Mouse (Mus musculus) brain, embryonic 18.5 days (tissue): Measurements from ENCODE around the gene Mrpl51.

ENCODE experiments used
- DNase-seq: peaks from one replicate; pipeline ENCODE4 v3.0.0-alpha.2; 2012; ENCODE audit warnings: low read depth, low spot score

Gene Mrpl51

DNA sequence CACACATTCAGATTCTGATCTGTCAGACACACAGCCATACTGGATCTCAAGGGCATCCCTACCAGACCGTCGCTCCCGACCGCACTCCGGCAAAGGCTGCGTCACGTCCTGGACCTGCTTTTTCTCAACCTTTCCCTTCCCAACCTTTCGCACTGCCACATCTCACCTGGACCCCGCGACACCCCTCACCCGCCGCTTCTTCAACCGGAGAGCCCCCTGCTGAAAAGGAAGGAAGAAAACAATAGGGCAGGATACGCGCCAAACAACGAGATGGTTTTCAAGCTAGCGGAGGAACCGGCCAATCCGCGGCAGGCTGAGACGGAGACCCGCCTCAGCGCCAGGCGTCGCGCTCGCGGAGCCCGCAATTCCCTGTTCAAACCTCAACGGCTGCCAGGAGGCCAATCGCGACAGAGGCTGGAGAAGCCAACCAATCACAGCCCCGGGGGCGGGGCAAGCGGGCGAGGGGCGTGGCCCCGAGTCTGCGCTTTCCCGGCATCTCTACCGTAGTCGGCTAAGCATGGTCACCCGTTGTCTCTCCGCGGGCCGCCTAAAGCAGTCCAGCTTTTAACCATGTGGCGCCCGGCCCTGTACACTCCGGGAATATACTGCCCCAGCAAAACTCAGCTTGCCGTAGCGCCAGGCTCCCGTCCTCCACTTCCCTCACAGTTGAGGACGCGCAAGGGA, at the start of gene Mrpl51, which contains the start of gene Ncapd2:
TSS of gene Mrpl51 (plus strand) at position 470 of the 684 bp plus-strand sequence.
TSS of gene Ncapd2 (minus strand) at position 370 of the 684 bp plus-strand sequence.
- DNase-seq, result peak; percentile 95

- DNase-seq, result no peak
Observed at GRCm38 (mm10) chr6:125142436-125142835, 49.2 kb upstream of the Mrpl51 start.

GRCm38 (mm10) chr6:125143128-125143527, 48.5 kb upstream of the Mrpl51 start:
- DNase-seq, result no peak

DNA sequence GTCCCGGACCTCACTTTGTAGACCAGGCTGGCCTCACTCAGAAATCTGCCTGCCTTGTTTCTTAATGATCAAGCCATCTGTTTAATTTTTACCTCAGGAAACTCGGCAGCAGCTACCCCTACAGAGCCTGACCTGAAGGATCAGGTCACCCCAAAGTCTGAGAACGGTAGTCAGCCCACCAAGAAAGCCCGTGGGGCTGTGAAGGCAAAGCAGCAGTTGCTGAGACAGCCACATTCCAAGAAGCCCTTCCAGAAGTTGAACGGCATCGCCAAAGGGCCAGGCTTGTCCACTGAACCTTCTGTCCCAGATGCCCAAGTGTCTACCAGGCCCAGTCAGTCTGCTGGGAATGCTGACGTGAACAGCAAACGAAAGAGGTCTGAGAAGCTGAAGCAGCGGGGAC, 47.7 kb upstream of the Mrpl51 start:
- DNase-seq, result no peak

DNA sequence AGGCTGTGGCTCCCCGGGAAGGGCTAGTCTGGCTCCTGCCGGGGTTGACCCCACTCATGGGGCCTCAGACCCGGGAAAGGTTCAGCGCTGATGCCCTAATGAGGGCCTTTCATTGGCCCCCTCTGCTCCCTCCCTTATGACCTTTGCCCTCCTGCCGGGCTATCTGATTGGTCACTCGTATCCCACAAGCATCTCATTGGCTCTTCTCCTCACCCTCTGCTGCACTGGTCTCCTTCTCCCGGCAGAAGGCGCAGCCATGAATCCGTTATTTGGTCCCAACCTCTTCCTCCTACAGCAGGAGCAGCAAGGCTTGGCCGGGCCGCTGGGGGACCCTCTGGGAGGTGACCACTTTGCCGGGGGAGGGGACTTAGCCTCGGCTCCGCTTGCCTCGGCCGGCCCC, 46.6 kb upstream of the Mrpl51 start, which contains the start of gene Iffo1:
TSS of gene Iffo1 (plus strand) at position 241 of the 400 bp plus-strand sequence.
- peak; percentile 84 for DNase-seq

DNA sequence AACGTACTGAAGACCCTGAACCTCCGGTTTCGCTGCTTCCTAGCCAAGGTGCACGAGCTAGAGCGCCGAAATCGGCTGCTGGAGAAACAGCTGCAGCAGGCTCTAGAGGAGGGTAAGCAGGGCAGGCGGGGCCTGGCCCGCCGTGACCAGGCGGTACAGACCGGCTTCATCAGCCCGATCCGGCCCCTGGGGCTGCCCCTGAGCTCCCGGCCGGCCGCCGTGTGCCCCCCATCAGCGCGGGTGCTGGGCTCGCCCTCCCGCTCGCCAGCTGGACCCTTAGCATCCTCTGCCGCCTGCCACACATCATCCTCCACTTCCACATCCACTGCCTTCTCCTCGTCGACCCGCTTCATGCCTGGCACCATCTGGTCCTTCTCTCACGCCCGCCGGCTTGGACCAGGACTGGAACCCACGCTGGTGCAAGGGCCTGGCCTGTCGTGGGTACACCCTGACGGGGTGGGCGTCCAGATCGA, 46.1 kb upstream of the Mrpl51 start:
- no peak for DNase-seq

- no peak for DNase-seq
Observed at GRCm38 (mm10) chr6:125146148-125146547, 45.5 kb upstream of the Mrpl51 start.

- no peak for DNase-seq
Observed at GRCm38 (mm10) chr6:125146797-125147196, 44.8 kb upstream of the Mrpl51 start.

- no peak for DNase-seq
Observed at GRCm38 (mm10) chr6:125147329-125147728, 44.3 kb upstream of the Mrpl51 start.

- DNase-seq, result no peak
Observed at GRCm38 (mm10) chr6:125148251-125148925, 43.2 kb upstream of the Mrpl51 start.

GRCm38 (mm10) chr6:125148926-125149568, 42.6 kb upstream of the Mrpl51 start:
- no peak for DNase-seq

DNA sequence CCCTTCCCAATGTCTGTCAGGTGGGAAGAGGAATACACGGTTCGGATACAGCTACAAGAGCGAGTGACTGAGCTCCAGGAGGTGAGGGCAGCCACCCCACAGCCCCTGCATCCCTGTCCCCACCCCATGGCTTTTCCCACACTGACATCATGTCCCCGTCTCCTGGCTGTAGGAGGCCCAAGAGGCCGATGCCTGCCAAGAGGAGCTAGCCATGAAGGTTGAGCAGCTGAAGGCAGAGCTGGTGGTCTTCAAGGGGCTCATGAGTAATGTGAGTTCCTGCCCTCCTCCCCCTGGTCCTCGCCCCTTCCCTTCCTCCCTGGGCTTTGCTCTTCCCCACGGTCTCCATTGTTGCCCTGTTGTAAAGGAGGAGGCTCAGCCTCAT, 42.0 kb upstream of the Mrpl51 start:
- DNase-seq, result no peak

DNA sequence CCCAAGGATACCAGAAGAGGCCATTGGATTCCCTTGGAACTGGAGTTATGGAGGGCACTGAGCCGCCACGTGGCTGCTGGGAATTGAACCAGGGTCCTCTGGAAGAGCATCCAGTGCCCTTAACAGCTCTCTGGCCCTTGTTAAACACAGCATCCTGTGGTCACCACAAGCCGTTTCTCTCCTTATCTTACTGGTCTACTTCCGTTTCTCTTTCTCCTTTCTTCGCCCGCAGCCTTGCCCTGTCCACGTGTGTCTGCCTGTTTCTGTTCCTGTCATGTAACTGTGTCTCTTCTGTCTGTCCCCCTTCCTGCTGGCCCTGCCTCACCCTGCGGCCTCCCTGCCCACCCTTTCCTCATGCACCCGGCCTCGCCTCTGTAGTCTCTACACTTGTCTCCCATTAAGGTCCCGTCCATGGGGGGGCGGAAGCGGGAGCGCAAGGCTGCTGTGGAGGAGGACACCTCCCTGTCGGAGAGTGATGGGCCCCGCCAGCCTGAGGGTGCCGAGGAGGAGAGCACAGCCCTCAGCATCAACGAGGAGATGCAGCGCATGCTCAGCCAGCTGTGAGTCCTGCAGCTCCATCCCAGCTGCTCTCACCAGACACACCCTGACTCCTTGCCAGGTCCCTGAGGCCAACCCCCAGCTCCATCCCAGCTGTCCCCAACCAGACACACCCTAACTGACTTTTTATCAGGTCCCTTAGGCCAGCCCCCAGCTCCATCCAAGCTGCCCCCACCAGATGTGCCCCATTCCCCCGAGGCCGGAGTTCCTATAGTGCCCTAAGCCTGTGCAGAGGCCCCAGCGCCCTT, 39.2 kb upstream of the Mrpl51 start:
- no peak for DNase-seq

GRCm38 (mm10) chr6:125153018-125153389, 38.6 kb upstream of the Mrpl51 start:
- DNase-seq, result no peak

GRCm38 (mm10) chr6:125153682-125154081, 37.9 kb upstream of the Mrpl51 start:
- no peak for DNase-seq

- DNase-seq, result no peak
Observed at GRCm38 (mm10) chr6:125154550-125154949, 37.1 kb upstream of the Mrpl51 start.

DNA sequence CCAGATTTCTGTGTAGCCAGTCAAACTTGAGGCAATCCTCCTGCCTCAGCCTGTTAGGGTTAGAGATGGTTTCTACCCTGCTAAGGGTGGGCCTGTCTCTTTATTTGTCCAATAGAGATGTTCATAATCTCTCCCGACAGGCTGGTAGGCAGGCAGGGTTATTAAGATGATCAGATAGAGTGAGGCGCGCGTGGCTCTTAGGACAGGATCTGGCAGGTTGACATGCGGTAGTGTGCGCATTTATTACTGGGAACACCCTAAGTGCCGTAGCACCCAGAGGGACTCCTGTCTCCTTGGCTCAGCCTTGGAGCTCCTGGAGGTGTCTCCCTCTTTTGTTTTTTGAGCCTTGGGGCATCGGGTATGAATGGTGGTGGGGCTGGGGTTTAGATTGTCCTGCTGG, 36.3 kb upstream of the Mrpl51 start:
- DNase-seq, result no peak

GRCm38 (mm10) chr6:125156491-125156890, 35.1 kb upstream of the Mrpl51 start:
- DNase-seq, result no peak

DNA sequence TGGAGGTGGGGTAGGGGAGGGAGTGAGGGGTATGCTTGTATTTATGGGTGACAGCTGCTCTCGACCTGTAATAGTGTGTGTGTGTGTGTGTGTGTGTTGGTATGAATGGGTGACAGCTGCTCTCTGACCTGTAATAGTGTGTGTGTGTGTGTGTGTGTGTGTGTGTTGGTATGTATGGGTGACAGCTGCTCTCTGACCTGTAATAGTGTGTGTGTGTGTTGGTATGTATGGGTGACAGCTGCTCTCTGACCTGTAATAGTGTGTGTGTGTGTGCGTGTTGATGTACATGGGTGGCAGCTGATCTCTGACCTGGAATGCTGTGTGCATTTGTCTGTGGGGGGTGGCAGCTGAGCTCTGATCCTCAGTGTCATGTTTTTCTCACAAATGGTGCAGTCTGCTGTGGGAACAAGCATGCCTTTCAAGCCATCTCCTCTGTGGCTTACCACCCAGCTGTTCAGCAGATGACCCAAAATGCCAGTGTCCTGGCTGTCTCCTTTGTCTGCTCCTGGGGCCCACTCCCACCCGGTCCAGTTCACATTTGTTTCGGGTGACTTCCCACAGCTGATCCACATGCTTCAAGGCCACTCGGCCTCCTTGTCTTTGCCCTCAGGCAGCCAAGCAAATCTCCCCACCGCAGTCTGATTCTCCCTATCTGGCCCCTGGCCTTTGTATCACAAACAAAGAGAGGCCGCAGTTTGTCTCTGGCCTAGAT, 34.5 kb upstream of the Mrpl51 start:
- DNase-seq, result no peak

DNA sequence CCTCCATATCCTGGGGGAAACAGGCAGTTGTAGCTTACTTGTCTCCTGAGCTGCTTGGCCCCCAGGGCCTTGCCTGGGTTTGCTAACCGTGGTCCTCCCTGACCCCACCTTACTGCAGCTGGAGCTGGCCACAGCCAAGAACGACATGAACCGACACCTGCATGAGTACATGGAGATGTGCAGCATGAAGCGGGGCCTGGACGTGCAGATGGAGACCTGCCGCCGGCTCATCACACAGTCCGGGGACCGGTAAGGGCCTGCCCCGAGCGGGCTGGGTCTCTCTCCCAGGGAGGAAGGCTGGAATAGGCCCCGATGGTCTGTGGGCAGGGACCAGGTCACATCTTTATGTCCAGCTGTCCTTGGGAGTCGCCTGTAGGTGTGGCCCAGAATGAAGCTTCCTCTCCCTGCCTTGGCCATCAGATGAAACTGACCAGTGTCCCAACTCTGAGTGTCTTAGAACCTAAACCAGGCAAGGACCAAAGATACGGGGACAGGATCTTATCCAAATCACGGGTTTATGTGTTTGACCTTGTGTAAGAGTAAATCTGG, 32.6 kb upstream of the Mrpl51 start:
- DNase-seq, result no peak
